Mouse (Mus musculus) MEL (cell line): Measurements from ENCODE around the gene Itpr2. TPM values are rescaled to one million over a fixed set of nuclear protein-coding genes. Genes with fewer than 3 reads are reported as not detected.

Source experiments
- DNase-seq: peaks from one replicate; pipeline ENCODE4 v3.0.0; 2011; ENCODE audit warnings: low read depth, low spot score
- H3K27ac ChIP-seq: 2 replicates; pipeline ENCODE4 v1.5.1; 2012; ENCODE audit warnings: low read depth, mild to moderate bottlenecking, control low read depth, low read length, moderate library complexity; ENCODE audit not compliant: control insufficient read depth
- H3K27me3 ChIP-seq, 2 experiments: fragments of 150-350 bp in 1 of 2; sonication (generic) in 1 of 2; 2 replicates each; pipeline ENCODE4 v1.6.1; 2012; ENCODE audit warnings: low read length in 2 of 2, mild to moderate bottlenecking in 2 of 2, improper control_type of control experiment in 1 of 2, moderate library complexity in 1 of 2; ENCODE audit not compliant: insufficient read depth in 2 of 2, control insufficient read depth in 1 of 2
- H3K36me3 ChIP-seq, 2 experiments: 2 replicates each; pipeline ENCODE4 v1.6.1; 2012 to 2014; ENCODE audit warnings: low read length in 2 of 2, improper control_type of control experiment in 1 of 2, inconsistent platforms in 1 of 2, mild to moderate bottlenecking in 1 of 2; ENCODE audit not compliant: insufficient read depth in 2 of 2, control insufficient read depth in 1 of 2
- H3K4me1 ChIP-seq, 2 experiments: fragments of 150-350 bp in 1 of 2; sonication (generic) in 1 of 2; 2 replicates each; pipeline ENCODE4 v1.6.1; 2012; ENCODE audit warnings: low read length in 2 of 2, improper control_type of control experiment in 1 of 2, mild to moderate bottlenecking in 1 of 2; ENCODE audit not compliant: insufficient read depth in 2 of 2, control insufficient read depth in 1 of 2
- H3K4me3 ChIP-seq, 2 experiments: fragments of 150-350 bp in 1 of 2; sonication (generic) in 1 of 2; 2 replicates each; pipeline ENCODE4 v1.5.1; 2012; ENCODE audit warnings: low read depth in 2 of 2, low read length in 2 of 2, mild to moderate bottlenecking in 2 of 2, moderate library complexity in 2 of 2, control low read depth in 1 of 2, improper control_type of control experiment in 1 of 2; ENCODE audit not compliant: control insufficient read depth in 1 of 2, insufficient read depth in 1 of 2
- H3K79me2 ChIP-seq: 2 replicates; pipeline ENCODE4 v1.6.1; 2012; ENCODE audit warnings: mild to moderate bottlenecking, low read length, moderate library complexity; ENCODE audit not compliant: control insufficient read depth, poor library complexity, insufficient read depth
- H3K9ac ChIP-seq: 2 replicates; pipeline ENCODE4 v1.6.1; 2012; ENCODE audit warnings: low read depth, mild to moderate bottlenecking, control low read depth, low read length, moderate library complexity; ENCODE audit not compliant: control insufficient read depth, poor library complexity, severe bottlenecking
- H3K9me3 ChIP-seq: fragments of 150-350 bp; sonication (generic); replicated peaks from 2 replicates; pipeline ENCODE4 v1.6.1; 2012; ENCODE audit warnings: mild to moderate bottlenecking, low read length, improper control_type of control experiment, moderate library complexity; ENCODE audit not compliant: insufficient read depth
- BHLHE40 ChIP-seq: IDR thresholded peaks from 2 replicates; pipeline ENCODE4 v1.6.1; 2012; ENCODE audit warnings: low read depth, mild to moderate bottlenecking, inconsistent platforms, low read length, improper control_type of control experiment, borderline replicate concordance
- CHD1 ChIP-seq: IDR thresholded peaks from 2 replicates; pipeline ENCODE4 v1.6.1; 2012; ENCODE audit warnings: low read depth, mild to moderate bottlenecking, inconsistent platforms, low read length, improper control_type of control experiment
- CHD2 ChIP-seq: IDR thresholded peaks from 2 replicates; pipeline ENCODE4 v1.6.1; 2011; ENCODE audit warnings: low read length, improper control_type of control experiment
- ELF1 ChIP-seq: IDR thresholded peaks from 2 replicates; pipeline ENCODE4 v1.6.1; 2014; ENCODE audit warnings: low read depth, mild to moderate bottlenecking, inconsistent platforms, low read length, improper control_type of control experiment, moderate library complexity
- EP300 ChIP-seq, 2 experiments: IDR thresholded peaks; 2 replicates each; pipeline ENCODE4 v1.6.1; 2011; ENCODE audit warnings: improper control_type of control experiment in 2 of 2, low read length in 2 of 2, low read depth in 1 of 2, mild to moderate bottlenecking in 1 of 2
- GABPA ChIP-seq: IDR thresholded peaks from 2 replicates; pipeline ENCODE4 v1.6.1; 2012; ENCODE audit warnings: low read depth, mild to moderate bottlenecking, inconsistent platforms, low read length, improper control_type of control experiment, moderate library complexity
- GATA1 ChIP-seq: IDR thresholded peaks from 2 replicates; pipeline ENCODE4 v1.6.1; 2011; ENCODE audit warnings: low read depth, low read length, improper control_type of control experiment
- MAFK ChIP-seq: IDR thresholded peaks from 2 replicates; pipeline ENCODE4 v1.6.1; 2011; ENCODE audit warnings: low read depth, mild to moderate bottlenecking, low read length, improper control_type of control experiment, borderline replicate concordance
- MEF2A ChIP-seq: IDR thresholded peaks from 2 replicates; pipeline ENCODE4 v1.6.1; 2014; ENCODE audit warnings: low read depth, mild to moderate bottlenecking, inconsistent platforms, low read length, improper control_type of control experiment; ENCODE audit not compliant: poor library complexity, insufficient replicate concordance, severe bottlenecking; ENCODE audit errors: extremely low read depth
- MYC ChIP-seq: IDR thresholded peaks from 2 replicates; pipeline ENCODE4 v1.6.1; 2011; ENCODE audit warnings: low read depth, mild to moderate bottlenecking, low read length, improper control_type of control experiment, moderate library complexity
- NELFE ChIP-seq: IDR thresholded peaks from 2 replicates; pipeline ENCODE4 v1.6.1; 2011; ENCODE audit warnings: low read depth, low read length, improper control_type of control experiment
- NRF1 ChIP-seq: IDR thresholded peaks from 2 replicates; pipeline ENCODE4 v1.6.1; 2014; ENCODE audit warnings: low read depth, mild to moderate bottlenecking, inconsistent platforms, low read length, improper control_type of control experiment, moderate library complexity; ENCODE audit not compliant: poor library complexity, insufficient read depth, severe bottlenecking
- POLR2AphosphoS5 ChIP-seq: IDR thresholded peaks from 2 replicates; pipeline ENCODE4 v1.6.1; 2012; ENCODE audit warnings: low read depth, borderline replicate concordance, mild to moderate bottlenecking, inconsistent platforms, low read length, moderate library complexity, mixed read lengths
- RAD21 ChIP-seq: IDR thresholded peaks from 2 replicates; pipeline ENCODE4 v1.6.1; 2011; ENCODE audit warnings: mild to moderate bottlenecking, low read depth, low read length, improper control_type of control experiment
- SMC3 ChIP-seq: IDR thresholded peaks from 2 replicates; pipeline ENCODE4 v1.6.1; 2011; ENCODE audit warnings: low read depth, low read length, improper control_type of control experiment
- TAL1 ChIP-seq: IDR thresholded peaks from 2 replicates; pipeline ENCODE4 v1.6.1; 2012; ENCODE audit warnings: mild to moderate bottlenecking, inconsistent platforms, low read length, moderate library complexity, mixed read lengths
- TBP ChIP-seq: IDR thresholded peaks from 2 replicates; pipeline ENCODE4 v1.8.0; 2011; ENCODE audit warnings: low read depth, low read length, improper control_type of control experiment
- UBTF ChIP-seq: IDR thresholded peaks from 2 replicates; pipeline ENCODE4 v1.6.1; 2012; ENCODE audit warnings: low read depth, mild to moderate bottlenecking, inconsistent platforms, low read length, improper control_type of control experiment, moderate library complexity, borderline replicate concordance; ENCODE audit not compliant: insufficient read depth
- ZNF384 ChIP-seq: IDR thresholded peaks from 2 replicates; pipeline ENCODE4 v1.6.1; 2012; ENCODE audit warnings: low read depth, mild to moderate bottlenecking, inconsistent platforms, low read length, improper control_type of control experiment
- polyA plus RNA-seq, 2 experiments: library from polyadenylated mRNA; stranded (reverse) in 1 of 2; unstranded in 1 of 2; fragments of >175 nt in 1 of 2; fragments of >200 nt in 1 of 2; gene quantifications; 2 replicates each; pipeline versions ENCODE4 v1.2.1 to v1.2.4; 2012; ENCODE audit warnings: low replicate concordance in 2 of 2, low read depth in 1 of 2; ENCODE audit not compliant: insufficient read length in 2 of 2, insufficient read depth in 1 of 2, missing spikeins in 1 of 2
- total RNA-seq: library from RNA; depleted of rRNA; stranded (reverse); fragments of 300-350 nt; gene quantifications from 2 replicates; pipeline ENCODE4 v1.2.3, GENCODE M21; 2012

Itpr2 gene
- total and polyA plus RNA-seq, 3 experiments, result 1.5 to 3.0 TPM; not detected in 1

DNA sequence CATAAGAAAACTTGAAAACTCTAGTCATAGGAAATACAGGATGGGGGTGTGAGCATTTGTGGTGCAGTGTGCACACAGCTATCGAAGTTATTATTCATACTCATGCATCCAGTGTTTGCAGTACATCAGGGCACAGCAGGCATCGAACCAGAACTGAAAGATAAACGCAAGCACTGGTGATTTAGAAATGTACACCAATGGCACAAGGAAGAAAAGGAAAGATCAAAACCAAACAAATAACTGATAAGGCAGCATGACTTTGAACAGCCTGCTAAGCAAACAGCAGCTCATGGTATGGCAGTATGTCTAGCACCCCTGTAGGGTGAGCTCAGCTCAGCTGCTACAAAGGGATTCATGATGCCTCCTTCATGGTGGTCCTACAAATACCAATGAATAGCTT is 13.3 kb downstream of the Itpr2 start:
- TF ChIP-seq MAFK (no peak), RAD21 (no peak), MYC (no peak), UBTF (no peak), BHLHE40 (no peak), TAL1 (no peak), SMC3 (no peak), ELF1 (no peak), TBP (no peak), NRF1 (no peak), CHD1 (no peak), ZNF384 (no peak), EP300 (IDR thresholded peaks at IDR 0.05; ENCODE audit: low read depth in 1 of 2, low read length in 2 of 2) (no peak), GATA1 (no peak)
- Histone ChIP-seq H3K4me3 (no peak overlapping the region), H3K9me3 (no peaks in the 10 kb centered on the region)

DNA sequence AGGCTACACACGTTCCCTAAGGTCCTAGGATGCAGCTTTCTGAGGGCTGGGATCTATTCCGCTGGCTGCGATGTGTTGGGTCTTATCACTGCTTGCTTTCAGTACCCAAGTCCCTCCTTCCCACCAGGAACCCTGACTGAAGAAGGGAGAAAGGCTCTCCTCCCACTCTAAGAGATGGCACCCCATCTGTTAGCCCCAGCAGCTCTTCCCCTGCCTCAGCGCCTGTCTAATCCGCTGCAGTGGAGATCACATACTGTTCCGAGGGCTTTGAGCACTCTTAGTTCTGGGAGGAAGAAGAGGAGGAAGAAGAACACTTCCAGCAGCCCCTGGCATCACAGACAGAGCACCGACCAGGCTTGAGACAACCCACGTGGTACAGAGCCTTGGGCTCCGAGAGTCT is 14.9 kb downstream of the Itpr2 start:
- Histone ChIP-seq H3K27me3 (no peaks in the 10 kb centered on the region), H3K9me3 (no peaks in the 10 kb centered on the region), H3K36me3 (no peaks in the 10 kb centered on the region; a peak in 1 of 4 replicates), H3K9ac (no peak overlapping the region), H3K4me3 (no peak overlapping the region), H3K27ac (no peak overlapping the region), H3K79me2 (no peaks in the 10 kb centered on the region), H3K4me1 (peaks cover 0 to 4% of the 10 kb centered on the region in 2 experiments; a peak in 2 of 4 replicates)
- no peak for TF ChIP-seq ZNF384
- no peak for TF ChIP-seq MEF2A
- TF ChIP-seq NELFE, result no peak
- TF ChIP-seq CHD2, result no peak
- TF ChIP-seq POLR2AphosphoS5, result no peak
- TF ChIP-seq GABPA, result no peak
- DNase-seq, result no peak

More for the DNA sequence above, 13.3 kb downstream of the Itpr2 start:
- Histone ChIP-seq H3K79me2 (no peaks in the 10 kb centered on the region), H3K36me3 (no peaks in the 10 kb centered on the region; a peak in 1 of 4 replicates), H3K9ac (no peak overlapping the region), H3K27me3 (no peaks in the 10 kb centered on the region), H3K27ac (no peak overlapping the region), H3K4me1 (peaks cover 0 to 4% of the 10 kb centered on the region in 2 experiments; a peak in 1 of 4 replicates)
- DNase-seq, result no peak
